Mouse (Mus musculus) mouse embryonic stem cell (cell line): ENCODE results near the gene Dscam.

Experiments
- in situ Hi-C, 2 experiments: fragments of 300-500 bp; cut with MboI; formaldehyde crosslinking; loops; 1 replicate in 1 of 2; 3 replicates in 1 of 2; pipeline ENCODE4 v1.14.3; 2019 to 2020; ENCODE audit warnings: low sequenced_read_pairs in 2 of 2, low pct_unique_long_range_greater_than_20kb in 1 of 2, mixed read lengths in 1 of 2; ENCODE audit not compliant: unreplicated experiment in 1 of 2

The Dscam gene

DNA sequence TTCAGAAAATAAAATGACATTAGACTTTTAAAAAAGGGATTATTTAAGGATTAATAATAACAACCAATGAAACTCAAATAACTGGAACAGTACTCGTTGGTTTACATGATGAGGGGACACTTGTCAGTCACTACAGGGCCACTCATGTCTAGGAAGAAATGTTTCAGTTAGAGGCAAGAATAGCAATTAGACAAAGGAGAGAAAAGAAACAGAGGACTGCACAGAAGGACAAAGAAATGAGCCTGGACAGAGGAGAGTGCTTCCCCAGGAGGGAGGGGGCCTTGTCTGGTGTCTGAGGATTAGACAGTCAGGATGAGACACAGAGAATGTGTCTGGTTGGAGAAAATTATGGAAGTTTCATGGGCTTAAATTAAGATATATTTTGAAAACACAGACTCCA is 324.0 kb downstream of the Dscam start:
- in situ Hi-C loops, result no loop called here

DNA sequence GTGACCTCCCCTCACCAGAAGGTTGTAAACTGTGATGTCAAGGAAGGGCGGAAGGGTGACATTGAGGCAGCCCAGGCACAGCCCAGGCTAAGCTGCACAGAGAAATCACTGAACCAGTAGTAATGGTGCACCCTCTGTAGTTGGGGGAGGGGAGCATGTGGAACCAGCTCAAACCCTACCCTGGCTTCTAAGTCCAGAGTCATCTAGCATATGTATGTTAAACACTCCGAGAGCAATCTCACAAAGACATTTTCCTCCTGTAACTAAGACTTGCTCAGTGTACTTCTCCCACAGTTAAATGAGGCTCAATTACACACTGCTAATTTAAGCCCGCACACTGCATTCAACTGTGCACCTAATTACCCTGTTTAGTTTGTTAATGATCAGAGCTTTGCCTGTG is 324.4 kb downstream of the Dscam start:
- in situ Hi-C loops, result no loop called here

DNA sequence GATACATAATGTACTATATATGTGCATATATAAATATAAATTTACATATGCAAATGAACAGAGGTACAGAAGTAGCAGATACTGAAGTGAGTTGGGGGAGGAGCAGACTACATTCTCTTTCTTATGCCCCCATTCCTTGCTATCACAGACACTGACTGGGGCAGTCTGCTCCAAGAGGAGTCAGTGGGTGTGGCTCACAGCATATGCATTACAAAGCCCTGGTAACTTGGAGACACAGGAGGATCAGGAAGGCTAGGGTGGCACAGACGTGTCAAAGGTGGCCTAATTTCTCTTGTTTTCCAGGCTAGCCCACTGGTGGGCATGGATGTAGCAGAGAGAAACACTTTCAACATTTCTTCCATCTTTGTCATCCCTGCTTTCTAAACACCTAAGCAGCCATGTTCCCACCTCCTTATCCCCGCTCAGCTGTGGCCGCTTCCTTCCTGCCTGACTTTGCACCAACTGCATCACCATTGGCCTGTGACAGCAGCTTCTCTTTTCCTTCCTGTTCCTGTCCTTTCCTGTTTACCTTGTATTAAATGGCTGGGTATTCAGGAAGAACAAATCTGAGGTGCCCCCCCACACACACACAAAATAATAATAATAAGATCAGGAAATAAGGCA is 325.0 kb downstream of the Dscam start:
- in situ Hi-C loops, result no loop called here

DNA sequence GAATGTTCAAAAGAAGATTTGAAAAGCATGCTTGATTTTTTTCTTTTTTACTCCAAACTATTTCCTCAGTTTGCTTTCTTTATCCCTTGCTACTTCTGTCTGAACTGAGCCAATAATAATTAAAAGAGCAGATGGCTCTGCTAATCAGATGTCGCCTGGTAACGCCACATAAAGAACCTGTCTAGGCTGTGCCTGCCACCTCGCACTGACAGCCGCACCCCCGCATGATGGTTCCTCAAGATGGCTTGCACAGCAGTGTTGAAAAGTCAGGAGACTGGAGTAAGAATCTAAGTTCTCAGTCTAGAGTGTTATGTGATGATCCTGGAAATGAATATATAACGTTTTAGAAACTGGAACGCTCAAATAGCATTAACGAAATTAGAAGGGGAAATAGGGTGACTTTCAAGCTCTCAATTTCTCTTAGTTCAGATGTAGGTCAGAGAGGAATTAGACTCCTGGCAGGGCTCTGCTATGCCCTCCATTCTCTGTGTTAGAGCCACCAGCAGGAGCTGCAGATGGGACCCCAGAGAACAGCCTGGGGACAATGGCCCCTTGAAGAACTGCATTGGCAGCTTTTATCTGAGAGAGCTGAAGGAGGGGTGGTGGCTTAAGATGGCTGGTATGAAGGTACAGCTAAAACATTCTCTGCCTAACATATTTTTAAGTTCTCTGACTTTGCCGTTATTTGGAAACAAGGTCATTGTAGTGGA is 326.7 kb downstream of the Dscam start:
- in situ Hi-C loops, result no loop called here

DNA sequence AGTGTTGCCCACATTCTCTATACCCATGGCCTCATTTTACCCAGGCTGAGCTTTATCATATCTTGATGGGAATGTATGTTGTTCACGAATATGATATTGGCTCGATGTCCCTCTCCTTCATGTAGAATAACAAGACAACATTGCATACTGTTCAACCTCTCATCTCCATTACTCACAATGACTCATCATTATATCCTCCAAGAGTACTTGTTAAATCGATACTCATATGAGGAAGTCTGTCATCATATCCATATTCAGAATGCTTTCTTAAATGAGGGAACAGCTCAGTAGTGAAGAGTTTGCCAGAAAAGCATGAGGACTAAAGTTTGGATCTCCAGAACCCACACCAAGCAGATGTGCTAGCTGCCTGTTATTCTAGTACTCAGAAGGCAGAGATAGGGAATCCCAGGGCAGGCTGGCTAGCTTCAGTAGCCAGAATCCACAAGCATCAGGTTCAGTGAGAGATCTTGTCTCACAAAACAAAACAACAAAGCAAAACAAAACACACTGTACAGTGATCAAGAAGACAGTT is 327.7 kb downstream of the Dscam start:
- in situ Hi-C loops, result no loop called here

DNA sequence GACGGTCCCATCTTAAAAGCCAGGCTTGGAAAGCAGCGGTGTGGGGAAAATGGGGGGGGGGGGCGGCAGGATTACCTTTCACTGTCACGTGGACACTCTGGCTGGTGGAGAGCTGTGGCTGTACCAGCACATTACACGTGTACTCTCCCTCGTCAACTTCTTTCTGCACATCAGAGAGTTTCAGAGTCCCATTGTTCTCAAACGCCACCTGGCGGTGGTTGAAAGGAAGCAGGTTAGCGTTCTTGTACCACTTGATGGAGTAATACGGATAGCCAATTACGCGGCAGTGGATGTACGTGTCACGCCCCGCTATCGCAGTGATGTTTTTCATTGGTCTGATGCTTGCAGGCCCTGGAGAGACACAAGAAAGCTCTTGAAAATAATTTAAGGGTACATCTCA is 350.9 kb downstream of the Dscam start:
- in situ Hi-C loops, result no loop called here

DNA sequence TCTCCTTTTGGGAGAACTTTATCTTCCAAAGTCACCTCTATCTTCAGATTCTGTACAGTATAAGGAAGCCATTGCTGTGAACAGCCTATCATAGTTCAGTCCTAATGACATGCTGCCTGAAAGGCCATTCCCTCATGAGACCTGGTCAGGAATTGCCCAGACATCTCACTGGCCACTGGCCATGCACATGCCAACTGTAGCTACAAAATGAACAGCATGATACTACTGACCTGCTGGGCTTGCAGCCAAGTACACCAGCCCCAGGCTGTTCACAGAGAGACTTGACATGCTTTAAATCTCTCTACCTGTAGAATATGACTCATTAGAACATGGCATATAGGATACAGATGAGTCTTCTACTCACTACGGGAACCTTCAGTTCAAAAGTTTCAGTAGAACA is 364.3 kb downstream of the Dscam start:
- in situ Hi-C loops, result no loop called here

DNA sequence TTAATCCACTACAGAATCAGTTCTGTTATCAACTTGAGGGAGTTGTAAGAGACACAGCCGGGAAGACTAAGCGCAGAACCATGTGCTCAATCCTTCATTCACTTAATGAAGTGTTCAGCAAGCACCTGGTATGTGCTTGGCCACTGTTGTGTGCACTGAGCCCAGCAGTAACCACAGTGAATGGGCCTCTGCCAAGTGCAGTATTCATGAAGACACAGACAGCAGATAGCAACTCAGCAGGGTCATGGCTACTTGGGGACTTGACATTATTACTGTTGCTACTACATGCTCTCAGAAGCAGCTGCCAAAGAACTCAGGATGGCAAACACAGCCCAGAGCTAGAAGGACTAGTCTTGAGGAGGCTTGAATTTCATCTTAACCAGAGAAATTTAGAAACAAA is 367.9 kb downstream of the Dscam start:
- in situ Hi-C loops, result no loop called here

DNA sequence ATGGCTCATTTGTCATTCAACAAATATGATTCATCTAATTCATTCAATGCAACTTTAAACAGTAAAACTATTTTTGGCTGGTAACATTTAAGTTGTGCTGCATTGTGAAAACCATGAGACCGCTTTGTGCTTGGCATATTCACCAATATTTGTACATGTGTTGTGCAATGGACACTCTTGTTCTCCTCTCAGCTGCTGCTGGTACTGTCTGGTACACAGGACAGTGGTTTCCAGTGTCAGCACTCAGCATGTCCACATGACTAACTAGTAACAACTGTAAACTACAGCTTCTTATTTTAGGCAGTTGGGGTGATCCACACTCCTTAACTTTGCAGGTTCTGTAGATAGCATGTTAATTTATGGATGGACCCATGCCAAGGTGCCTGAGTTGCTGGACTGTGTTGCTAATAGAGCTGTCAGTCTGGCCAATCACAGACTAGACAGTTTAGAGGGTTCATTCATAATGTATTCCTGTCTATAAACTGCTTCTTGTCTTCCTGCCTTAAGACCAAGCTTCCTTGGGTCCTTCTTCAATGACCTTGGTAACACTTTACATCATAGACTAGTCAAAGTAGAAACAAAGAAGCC is 368.8 kb downstream of the Dscam start:
- in situ Hi-C loops, result no loop called here

DNA sequence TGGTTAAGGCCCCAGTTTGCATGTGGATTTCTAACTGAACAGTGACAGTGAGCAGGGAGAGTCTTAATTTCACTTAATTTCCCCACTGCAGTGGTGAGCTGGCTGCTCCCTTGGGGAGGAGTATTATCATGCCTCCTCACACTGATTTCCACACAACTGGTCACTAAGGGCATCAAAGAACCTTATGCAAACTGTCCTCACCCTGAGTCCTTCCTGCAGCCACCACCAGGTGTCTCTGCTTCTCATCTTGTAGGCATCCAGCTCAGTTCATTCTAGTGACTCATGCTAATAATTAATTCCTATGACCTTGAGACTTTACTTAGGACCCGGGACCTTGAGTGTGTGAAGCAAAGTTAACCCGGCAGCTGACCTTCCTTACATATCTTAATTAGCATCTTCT is 375.1 kb downstream of the Dscam start:
- in situ Hi-C loops, result no loop called here

DNA sequence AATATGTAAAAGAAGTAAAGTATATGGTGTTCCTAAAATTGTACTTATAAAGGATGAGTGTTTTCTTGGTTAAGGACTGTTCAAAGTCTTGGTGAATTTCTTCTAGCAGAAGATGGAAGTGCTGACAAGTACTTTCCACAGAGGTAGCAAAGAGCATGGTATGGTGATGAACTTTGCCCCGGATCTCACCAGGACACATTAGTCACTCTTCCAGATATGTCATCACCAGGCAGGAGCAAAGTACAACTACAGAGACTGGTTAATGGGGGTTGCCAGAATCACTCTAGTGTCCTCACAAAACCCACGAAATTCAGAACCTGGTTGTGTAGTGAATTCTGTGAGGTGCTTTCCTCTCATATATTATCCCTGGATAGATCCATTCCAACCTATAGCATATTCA is 379.2 kb downstream of the Dscam start:
- in situ Hi-C loops, result no loop called here

DNA sequence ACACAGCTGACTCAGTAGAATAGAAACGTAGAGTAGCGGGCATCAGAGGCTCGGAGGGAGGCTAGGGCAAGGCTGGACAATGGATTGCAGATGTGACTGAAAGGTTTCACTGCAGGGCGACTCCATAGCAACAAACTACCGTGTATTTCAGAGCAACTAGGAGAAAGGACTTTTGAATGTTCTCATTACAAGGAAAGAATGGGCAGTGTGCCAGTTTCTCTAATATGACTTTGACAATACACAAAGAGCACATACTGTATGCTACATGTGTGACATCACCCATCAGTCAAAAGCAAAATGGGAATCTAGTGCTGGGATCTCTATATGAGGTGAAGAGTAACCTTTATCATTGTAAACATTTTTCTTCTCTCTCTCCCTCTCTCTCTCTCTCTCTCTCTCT is 382.3 kb downstream of the Dscam start:
- in situ Hi-C loops, result no loop called here

DNA sequence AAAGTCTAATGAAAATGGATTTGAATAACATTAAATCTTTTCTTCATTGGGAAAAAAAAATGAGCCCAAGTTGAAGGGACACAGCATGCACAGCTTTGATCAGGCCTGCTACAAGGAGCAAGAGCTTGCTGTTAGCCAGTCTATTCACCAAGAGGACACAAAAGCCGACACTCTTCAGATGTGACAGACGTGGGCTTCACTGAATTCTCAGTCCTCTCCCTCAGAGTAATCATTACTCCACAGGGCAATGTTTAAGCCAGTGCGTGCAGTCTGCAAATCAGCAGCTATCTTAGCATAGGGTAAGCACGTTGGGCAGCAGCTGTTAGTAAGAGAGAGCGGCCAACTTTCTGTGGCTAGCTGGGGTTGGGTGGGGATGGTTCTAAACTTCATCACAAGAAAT is 391.5 kb downstream of the Dscam start:
- in situ Hi-C loops, result no loop called here

DNA sequence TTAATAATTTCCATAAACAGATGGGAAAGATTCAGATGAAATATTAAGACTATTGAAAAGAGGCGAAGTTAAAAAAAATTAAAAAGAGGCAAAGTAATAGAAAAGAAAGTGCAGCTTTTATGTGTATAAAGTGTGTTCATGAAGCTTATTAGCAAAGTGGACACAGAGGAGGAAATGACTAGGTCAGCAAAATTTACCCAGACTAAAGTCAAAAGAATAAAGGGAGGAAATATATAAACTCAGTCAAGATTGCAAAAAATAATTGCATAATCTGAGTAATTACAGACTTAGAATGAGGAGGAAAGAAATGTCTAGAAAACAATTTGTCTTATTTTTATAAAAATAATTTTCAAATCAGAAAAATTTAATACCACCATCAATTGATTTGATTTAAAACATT is 396.3 kb downstream of the Dscam start:
- in situ Hi-C loops, result no loop called here

DNA sequence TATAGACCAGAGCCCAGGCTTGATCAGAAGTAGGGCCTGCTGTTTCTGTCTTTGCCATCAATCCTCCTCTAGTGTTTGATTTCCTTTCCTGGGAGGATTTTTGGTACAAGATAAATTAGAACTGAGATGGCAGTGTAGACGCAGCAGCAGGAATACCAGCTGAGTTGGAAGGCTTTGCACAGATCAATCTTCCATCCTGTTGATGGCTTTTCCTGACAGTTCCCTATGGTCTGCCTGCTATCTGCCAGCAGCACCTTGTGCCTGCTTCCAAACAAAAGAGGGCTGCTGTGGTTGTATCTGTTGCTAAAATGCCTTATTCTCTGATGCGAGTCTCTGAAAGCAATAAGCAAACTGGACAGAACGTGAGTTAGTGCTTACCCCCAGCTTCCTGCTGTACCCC is 402.6 kb downstream of the Dscam start:
- in situ Hi-C loops, result no loop called here

DNA sequence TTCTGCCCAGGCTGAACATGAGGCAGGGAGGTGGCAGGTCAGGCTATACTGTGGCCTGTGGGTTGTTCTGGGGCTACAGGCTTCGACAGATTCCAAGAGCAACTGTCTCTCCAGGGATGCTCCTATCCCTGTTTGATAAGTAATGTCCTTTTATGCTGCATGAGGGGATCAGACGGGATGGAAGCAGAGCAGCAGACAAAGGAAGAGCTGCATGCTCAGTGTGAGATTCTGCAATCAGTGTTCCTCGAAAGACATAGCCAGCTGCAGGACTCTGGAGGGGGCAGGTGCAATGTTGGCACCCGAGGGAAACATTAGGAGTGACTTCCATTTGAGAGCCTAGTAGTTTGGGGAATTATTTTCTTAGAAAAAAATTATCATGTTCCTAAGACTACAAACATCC is 403.0 kb downstream of the Dscam start:
- in situ Hi-C loops, result no loop called here

DNA sequence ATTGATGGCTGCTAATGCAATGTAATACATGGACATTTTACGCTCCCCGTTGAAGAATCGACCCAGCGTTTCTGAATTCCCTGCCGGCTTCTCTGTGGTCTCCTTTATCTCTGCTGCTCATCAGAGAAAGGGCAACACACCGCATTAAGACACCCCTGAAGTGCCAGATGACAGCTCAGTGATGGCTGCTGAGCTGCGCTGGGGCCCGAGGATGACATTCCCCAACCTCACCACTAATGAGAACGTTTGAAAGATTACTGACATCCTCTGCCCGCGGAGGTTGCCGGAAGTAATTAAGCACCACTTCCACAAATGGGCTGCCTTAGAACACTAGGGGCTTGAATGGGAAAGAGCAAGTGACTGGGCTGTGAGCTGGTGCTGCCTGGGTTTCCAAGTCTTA is 409.3 kb downstream of the Dscam start:
- in situ Hi-C loops, result no loop called here

DNA sequence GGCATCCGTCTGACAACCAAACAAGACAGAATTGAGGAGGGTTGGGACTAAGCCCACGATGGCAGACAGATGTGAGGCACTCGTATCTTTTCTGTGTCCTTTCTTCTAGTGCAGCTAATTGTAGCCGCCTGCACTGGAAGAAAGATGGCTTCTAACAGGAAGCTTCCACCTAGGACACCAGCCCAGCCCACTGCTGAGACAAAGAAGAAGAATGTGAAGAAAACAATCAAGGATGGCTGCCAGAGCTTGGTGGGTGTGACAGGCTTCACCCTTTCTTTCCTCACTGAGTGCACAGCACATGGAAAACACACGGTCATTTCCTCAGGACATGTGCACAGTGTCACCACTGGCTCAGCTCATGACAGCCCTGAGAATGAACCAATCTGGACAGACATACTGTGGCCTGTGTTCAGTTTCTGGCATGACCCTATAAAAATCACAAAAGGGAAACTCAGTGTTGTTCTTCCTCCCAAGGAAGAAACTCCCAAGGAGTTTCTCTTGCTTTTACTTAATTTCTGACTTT is 411.4 kb downstream of the Dscam start:
- in situ Hi-C loops, result no loop called here

DNA sequence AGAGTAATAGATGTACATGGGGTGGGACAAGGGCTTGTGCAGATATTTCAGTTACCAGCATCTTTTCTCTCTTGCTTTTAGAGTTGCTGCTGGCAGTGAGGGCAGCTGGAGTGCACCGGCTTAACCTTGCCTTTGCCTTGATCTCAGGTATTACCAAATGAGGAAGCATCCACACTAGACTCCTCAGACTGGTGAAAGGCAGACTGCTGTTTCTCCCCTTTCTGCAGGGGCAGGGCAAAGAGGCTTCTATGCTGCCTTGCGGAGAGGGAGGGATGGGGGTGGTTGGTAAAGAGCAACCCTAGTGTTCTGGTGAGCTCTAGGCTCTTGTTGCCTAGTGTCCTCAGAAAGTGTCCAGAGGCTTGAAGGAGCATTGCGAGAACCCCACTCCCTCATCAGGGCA is 412.2 kb downstream of the Dscam start:
- in situ Hi-C loops, result no loop called here
